Mouse (Mus musculus) WW6 (cell line): ENCODE measurements around the gene Gm5157.
"Not testable (repeated sequence)": the region's sequence is repeated elsewhere in the genome, so short reads cannot be mapped to it uniquely, and the experiment has no call there.

Experiments used
- DNase-seq: peaks from one replicate; pipeline ENCODE4 v3.0.0-alpha.2; 2013; ENCODE audit warnings: low read depth, low spot score

The Gm5157 gene

GRCm38 (mm10) chr7:21190323-21190722 lies at the start of gene Gm5157:
Gene Gm5157 (minus strand): TSS chr7:21190423.
- DNase-seq: not testable (repeated sequence)

GRCm38 (mm10) chr7:21161885-21162284 lies 28.3 kb downstream of the Gm5157 start, which contains the start of gene Vmn1r123:
Gene Vmn1r123 (plus strand): TSS chr7:21162185.
- not testable (repeated sequence) for DNase-seq
